Mouse (Mus musculus): ENCODE measurements around the gene Zfand5. TPM values are rescaled to one million over a fixed set of nuclear protein-coding genes. Genes with fewer than 3 reads are reported as not detected.
"Not testable (repeated sequence)": the region's sequence is repeated elsewhere in the genome, so short reads cannot be mapped to it uniquely, and the experiment has no call there.

The Zfand5 gene
- polyA plus RNA-seq, 1 experiment from 2014 or later, result 136 TPM

DNA sequence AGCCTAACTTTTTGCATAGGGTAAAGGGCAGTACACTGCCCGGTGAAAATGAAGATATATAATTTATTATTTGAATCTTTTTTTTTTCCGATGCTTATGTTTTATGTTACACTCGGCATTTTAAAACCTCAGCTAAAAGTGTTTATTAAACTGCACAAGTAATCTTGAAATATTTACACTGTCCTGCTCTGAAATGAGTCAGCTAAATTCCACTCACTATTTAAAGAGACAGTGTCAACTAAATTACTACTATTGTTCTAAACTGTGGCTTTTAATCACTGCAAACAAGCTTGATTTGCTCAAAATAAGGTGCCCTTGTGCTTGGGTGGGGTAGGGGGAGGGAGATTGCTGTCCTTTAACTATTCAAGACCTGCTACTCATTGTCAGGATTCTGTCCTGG lies 2.6 kb downstream of the Zfand5 start:
- H3K9ac ChIP-seq, result peak overlapping the region; percentile 54
- peak overlapping the region; percentile 94 for H3K4me3 ChIP-seq
- H3K27ac ChIP-seq, result no peak overlapping the region
- H3K36me3 ChIP-seq, result peaks cover 19% of the 10 kb centered on the region
- no peaks in the 10 kb centered on the region for H3K27me3 ChIP-seq
- H3K4me1 ChIP-seq, result peaks cover 8% of the 10 kb centered on the region
- WGBS, result 36% methylated on average over 3 of the region's 3 CpGs
- peak overlapping the region; percentile 78 for H3K4me2 ChIP-seq (replicated peaks)
- ATAC-seq (ENCODE audit: insufficient number of reproducible peaks, insufficient read depth, low FRiP score, low TSS enrichment), result no peak
- no peaks in the 10 kb centered on the region for H3K9me3 ChIP-seq

DNA sequence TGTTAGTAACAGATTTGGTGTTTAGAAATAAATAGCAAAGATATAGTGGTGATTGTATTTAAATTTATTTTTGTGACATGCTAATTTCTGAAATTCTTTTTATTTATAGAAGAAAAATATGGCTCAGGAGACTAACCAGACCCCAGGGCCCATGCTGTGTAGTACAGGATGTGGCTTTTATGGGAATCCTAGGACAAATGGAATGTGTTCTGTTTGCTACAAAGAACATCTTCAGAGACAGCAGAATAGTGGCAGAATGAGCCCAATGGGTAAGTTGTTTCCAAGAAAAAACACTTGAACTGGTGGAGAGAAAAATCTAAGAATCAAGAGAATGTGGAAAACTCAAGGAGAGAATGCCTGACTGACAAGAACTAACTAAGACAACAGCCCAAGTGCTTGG lies 4.2 kb downstream of the Zfand5 start:
- Histone ChIP-seq H3K4me2 (replicated peaks) (no peak overlapping the region), H3K36me3 (peaks cover 27% of the 10 kb centered on the region), H3K9me3 (no peaks in the 10 kb centered on the region), H3K9ac (no peak overlapping the region), H3K27me3 (no peaks in the 10 kb centered on the region), H3K27ac (no peak overlapping the region), H3K4me1 (peaks cover 5% of the 10 kb centered on the region), H3K4me3 (no peak overlapping the region)
- ATAC-seq (ENCODE audit: insufficient number of reproducible peaks, insufficient read depth, low FRiP score, low TSS enrichment), result no peak

DNA sequence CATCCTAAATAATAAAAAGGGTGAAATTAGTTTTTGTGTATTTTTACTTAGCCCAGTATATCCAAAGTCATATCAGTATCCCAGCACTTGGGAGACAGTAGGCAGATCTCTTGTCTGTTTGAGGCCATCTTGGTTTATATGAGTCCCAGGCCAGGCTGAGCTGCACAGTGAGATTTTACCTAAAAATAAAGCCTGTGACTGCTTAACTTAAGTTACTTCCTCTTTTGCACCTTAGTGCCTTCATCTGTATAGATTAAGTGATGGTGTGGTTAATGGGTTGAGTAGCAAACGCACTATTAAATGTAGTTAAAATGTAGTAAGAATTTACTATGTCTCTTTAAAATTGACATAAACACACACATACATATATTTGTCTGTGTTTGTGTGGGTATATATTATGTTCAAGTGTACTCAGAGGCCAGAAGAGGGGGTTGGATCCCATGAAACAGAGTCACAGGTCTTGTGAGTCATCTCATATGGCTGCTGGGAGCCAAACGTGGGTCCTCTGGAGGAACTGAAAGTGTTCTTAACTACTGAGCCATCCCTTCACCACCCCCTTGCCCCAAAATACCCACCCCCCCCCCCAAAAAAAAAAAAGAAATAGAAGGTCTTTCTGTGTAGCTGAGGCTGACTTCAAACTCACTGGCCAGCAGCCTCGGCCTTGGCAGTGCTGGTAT lies 14.5 kb downstream of the Zfand5 start:
- H3K36me3 ChIP-seq, result peaks cover 18% of the 10 kb centered on the region; the same call in 1 of the 2 replicates
- no peak overlapping the region for H3K4me3 ChIP-seq
- H3K4me1 ChIP-seq, result no peaks in the 10 kb centered on the region
- no peak for ATAC-seq (ENCODE audit: insufficient number of reproducible peaks, insufficient read depth, low FRiP score, low TSS enrichment)
- no peak overlapping the region for H3K4me2 ChIP-seq (replicated peaks)
- H3K9me3 ChIP-seq, result peaks cover 5% of the 10 kb centered on the region; the same call in 1 of the 2 replicates
- no peaks in the 10 kb centered on the region for H3K27me3 ChIP-seq
- 70% methylated on average over 3 of the region's 3 CpGs for WGBS
- H3K27ac ChIP-seq, result no peak overlapping the region
- no peak overlapping the region for H3K9ac ChIP-seq

DNA sequence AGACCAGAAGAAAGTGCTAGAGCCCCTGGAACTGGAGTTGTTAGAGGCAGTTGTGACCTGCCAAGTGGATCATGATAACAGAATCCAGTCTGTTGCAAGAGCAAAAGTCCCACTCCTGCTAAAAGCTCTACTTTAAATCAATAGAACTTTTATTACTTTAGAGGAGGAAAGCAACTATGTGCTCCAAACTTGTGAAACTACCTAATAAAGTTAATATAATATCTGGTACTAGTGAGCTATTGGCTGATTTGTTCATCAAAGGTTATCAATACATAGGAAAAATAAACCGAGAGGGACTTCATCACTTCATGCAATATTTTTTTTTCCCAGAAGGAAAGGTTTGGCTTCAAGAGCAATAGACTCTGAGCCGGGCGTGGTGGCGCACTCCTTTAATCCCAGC lies 25.3 kb downstream of the Zfand5 start:
- H3K4me3 ChIP-seq, result no peak overlapping the region
- ATAC-seq (ENCODE audit: insufficient number of reproducible peaks, insufficient read depth, low FRiP score, low TSS enrichment), result no peak

DNA sequence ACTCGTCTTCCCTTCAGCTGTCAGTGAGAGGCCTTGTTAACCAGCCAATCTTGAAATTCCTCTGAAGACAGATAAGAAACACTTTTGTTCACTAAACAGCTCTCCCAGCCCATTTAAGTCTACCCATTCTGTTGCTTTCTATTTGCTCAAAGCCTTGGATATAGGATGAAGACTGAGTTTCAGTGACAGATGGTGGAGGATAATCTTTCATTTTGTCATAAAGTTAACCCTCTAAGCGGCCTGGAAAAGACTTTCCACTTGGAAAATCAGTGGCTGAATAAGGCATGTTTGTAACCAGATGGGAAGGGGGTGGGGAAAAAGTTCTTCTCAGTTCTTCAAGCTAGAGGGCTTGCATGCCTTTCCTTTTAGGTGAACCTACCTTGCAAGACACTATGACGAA lies 29.7 kb downstream of the Zfand5 start:
- no peak overlapping the region for H3K4me3 ChIP-seq
- 61% methylated on average over 3 of the region's 3 CpGs for WGBS
- H3K27me3 ChIP-seq, result no peaks in the 10 kb centered on the region
- ATAC-seq (ENCODE audit: insufficient number of reproducible peaks, insufficient read depth, low FRiP score, low TSS enrichment), result no peak
- H3K9ac ChIP-seq, result no peak overlapping the region
- H3K4me1 ChIP-seq, result no peaks in the 10 kb centered on the region
- no peak overlapping the region for H3K4me2 ChIP-seq (replicated peaks)
- no peaks in the 10 kb centered on the region for H3K36me3 ChIP-seq
- H3K9me3 ChIP-seq, result no peaks in the 10 kb centered on the region
- H3K27ac ChIP-seq, result no peak overlapping the region

More for the DNA sequence above, 25.3 kb downstream of the Zfand5 start:
- no peak overlapping the region for H3K9ac ChIP-seq
- WGBS, result 95% methylated on average over 4 of the region's 4 CpGs
- no peaks in the 10 kb centered on the region for H3K4me1 ChIP-seq
- H3K27ac ChIP-seq, result no peak overlapping the region
- H3K4me2 ChIP-seq (replicated peaks), result no peak overlapping the region
- no peaks in the 10 kb centered on the region for H3K9me3 ChIP-seq
- H3K36me3 ChIP-seq, result no peaks in the 10 kb centered on the region
- no peaks in the 10 kb centered on the region for H3K27me3 ChIP-seq

DNA sequence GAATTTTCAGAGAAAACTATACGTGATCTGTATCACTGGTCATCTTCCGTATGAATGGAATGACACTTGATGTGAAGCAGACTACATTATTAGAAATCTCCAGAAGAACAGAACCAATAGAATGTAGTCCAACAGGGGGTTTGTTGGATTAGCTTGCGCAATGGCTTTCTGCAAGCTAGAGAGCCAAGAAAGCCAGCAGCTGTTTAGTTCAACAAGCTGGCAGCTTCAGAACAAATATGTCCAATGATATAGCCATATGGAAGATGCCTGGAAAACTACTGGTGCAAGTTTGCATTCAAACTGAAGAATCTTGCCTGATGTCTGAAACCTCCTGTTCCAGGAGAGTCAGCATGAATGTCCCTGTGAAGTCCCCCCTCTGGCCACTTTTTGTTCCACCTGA lies 35.7 kb downstream of the Zfand5 start:
- H3K4me3 ChIP-seq, result no peak overlapping the region
- no peak overlapping the region for H3K9ac ChIP-seq
- H3K9me3 ChIP-seq, result no peaks in the 10 kb centered on the region
- WGBS, result 91% methylated on average over 3 of the region's 3 CpGs
- no peaks in the 10 kb centered on the region for H3K36me3 ChIP-seq
- no peak overlapping the region for H3K27ac ChIP-seq
- no peaks in the 10 kb centered on the region for H3K4me1 ChIP-seq
- ATAC-seq (ENCODE audit: insufficient number of reproducible peaks, insufficient read depth, low FRiP score, low TSS enrichment), result no peak
- H3K27me3 ChIP-seq, result no peaks in the 10 kb centered on the region
- H3K4me2 ChIP-seq (replicated peaks), result no peak overlapping the region

DNA sequence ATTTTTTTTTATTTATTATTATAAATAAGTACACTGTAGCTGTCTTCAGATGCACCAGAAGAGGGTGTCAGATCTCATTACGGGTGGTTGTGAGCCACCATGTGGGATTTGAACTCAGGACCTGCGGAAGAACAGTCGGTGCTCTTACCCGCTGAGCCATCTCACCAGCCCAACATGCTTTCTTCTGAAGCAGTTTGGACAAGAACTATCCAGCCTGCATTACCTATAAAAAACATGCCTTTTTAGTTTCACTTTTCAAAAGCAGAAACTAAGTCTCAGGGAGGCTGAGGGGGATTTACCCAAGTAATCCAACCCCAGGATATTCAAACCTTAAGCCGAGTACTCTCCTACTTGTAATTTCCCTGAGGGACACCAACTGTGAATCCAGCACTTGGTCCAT lies 38.3 kb downstream of the Zfand5 start:
- not testable (repeated sequence) for H3K4me3 ChIP-seq; H3K4me1 ChIP-seq; H3K27me3 ChIP-seq; H3K36me3 ChIP-seq; H3K9me3 ChIP-seq; H3K4me2 ChIP-seq (replicated peaks); H3K27ac ChIP-seq; ATAC-seq (ENCODE audit: insufficient number of reproducible peaks, insufficient read depth, low FRiP score, low TSS enrichment); H3K9ac ChIP-seq
- WGBS, result 87% methylated on average over 5 of the region's 5 CpGs

DNA sequence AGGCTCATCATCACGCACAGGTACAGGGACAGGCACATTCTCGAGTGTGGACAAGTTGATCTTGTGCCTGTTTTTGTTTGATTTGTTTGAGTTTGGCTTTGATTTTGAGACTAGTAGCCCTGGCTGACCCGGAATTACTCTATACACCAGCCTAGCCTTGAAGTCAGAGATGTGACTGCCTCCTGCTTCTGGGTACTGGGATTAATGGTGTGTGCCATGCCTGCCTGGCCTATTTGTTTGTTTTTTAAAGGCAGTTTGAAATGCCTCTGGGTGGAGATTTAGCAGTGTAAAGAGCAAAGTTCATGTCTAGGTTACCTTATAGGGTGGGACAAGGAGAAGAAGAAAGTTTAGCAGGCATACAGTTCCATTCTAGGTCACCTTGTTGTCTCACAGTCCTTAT lies 43.6 kb downstream of the Zfand5 start:
- no peak overlapping the region for H3K27ac ChIP-seq
- no peak overlapping the region for H3K4me2 ChIP-seq (replicated peaks)
- no peaks in the 10 kb centered on the region for H3K4me1 ChIP-seq
- H3K36me3 ChIP-seq, result no peaks in the 10 kb centered on the region
- H3K9ac ChIP-seq, result no peak overlapping the region
- ATAC-seq (ENCODE audit: insufficient number of reproducible peaks, insufficient read depth, low FRiP score, low TSS enrichment), result no peak
- H3K27me3 ChIP-seq, result no peaks in the 10 kb centered on the region
- no peak overlapping the region for H3K4me3 ChIP-seq
- H3K9me3 ChIP-seq, result no peaks in the 10 kb centered on the region
- WGBS, result 79% methylated on average over 3 of the region's 3 CpGs

DNA sequence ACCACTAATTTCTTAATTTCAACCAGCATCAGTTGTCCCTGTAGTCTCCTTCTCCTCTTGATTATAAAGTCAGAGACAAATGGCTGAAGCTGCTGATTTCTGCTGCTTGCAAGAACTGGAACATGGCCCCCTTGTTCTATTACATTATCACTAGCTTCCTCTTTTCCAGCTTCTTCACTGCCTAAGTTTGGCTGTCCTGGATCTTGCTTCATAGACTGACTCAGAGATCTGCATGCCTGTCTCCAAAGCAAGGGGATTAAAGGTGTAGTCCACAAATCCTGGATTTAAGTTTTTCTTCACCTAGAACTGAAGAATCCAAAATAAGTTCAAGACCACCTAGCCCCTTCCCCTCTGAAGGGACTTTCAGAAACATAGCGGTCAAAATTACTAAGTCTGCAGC lies 47.5 kb downstream of the Zfand5 start:
- no peaks in the 10 kb centered on the region for H3K36me3 ChIP-seq
- no peak overlapping the region for H3K27ac ChIP-seq
- ATAC-seq (ENCODE audit: insufficient number of reproducible peaks, insufficient read depth, low FRiP score, low TSS enrichment), result no peak
- H3K4me1 ChIP-seq, result no peaks in the 10 kb centered on the region
- H3K4me3 ChIP-seq, result no peak overlapping the region
- no peak overlapping the region for H3K4me2 ChIP-seq (replicated peaks)
- no peaks in the 10 kb centered on the region for H3K27me3 ChIP-seq
- no peaks in the 10 kb centered on the region for H3K9me3 ChIP-seq
- WGBS, result 96% methylated on average over 1 of the region's 1 CpGs
- no peak overlapping the region for H3K9ac ChIP-seq

DNA sequence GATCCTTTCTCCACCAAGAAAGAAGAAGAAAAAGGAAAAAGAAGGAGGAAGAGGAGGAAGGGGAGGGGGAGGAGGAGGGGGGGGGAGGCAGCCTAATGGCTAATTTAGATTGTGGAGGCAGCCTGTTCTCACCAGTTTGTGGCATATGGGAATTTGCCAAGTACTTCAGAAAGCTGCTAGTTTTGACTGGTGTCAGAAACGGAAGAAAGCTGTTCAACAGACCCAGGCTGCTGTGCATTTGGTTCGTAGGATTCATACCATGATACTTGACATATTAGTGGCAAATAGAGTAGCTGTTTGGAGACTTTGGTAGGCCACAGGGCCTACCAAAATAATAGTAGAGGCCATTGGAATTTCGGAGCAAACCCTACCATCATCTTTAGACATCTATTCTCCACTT lies 53.3 kb downstream of the Zfand5 start:
- Histone ChIP-seq H3K4me3 (no peak overlapping the region), H3K4me1 (no peaks in the 10 kb centered on the region), H3K9ac (no peak overlapping the region), H3K27me3 (no peaks in the 10 kb centered on the region), H3K27ac (no peak overlapping the region), H3K9me3 (no peaks in the 10 kb centered on the region), H3K4me2 (replicated peaks) (no peak overlapping the region), H3K36me3 (no peaks in the 10 kb centered on the region)
- ATAC-seq (ENCODE audit: insufficient number of reproducible peaks, insufficient read depth, low FRiP score, low TSS enrichment), result no peak
- WGBS, result 88% methylated on average over 3 of the region's 3 CpGs

DNA sequence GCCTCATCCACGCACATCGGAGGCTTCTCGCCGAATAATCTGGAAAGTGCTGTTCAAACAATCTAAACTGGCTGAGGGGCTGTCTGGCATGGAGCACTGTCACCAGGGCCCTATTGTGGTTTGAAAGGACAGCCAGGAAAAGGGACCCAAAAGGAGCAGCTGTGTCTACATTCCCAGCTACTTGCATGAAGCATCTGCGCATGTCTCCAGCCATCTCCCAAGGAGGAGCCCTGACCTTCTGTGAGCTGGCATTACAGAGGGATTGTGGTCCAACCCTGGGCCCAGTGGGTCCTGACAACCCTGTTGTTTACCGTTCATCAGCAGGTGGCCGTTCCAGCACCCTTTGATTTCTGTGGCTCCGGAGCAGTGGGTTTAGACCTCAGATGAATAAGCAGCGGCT lies 56.9 kb downstream of the Zfand5 start:
- Histone ChIP-seq H3K9me3 (no peaks in the 10 kb centered on the region), H3K27me3 (no peaks in the 10 kb centered on the region), H3K9ac (no peak overlapping the region), H3K36me3 (no peaks in the 10 kb centered on the region), H3K4me1 (no peaks in the 10 kb centered on the region), H3K4me3 (no peak overlapping the region), H3K27ac (no peak overlapping the region), H3K4me2 (replicated peaks) (no peak overlapping the region)
- 86% methylated on average over 9 of the region's 9 CpGs for WGBS
- ATAC-seq (ENCODE audit: insufficient number of reproducible peaks, insufficient read depth, low FRiP score, low TSS enrichment), result no peak

DNA sequence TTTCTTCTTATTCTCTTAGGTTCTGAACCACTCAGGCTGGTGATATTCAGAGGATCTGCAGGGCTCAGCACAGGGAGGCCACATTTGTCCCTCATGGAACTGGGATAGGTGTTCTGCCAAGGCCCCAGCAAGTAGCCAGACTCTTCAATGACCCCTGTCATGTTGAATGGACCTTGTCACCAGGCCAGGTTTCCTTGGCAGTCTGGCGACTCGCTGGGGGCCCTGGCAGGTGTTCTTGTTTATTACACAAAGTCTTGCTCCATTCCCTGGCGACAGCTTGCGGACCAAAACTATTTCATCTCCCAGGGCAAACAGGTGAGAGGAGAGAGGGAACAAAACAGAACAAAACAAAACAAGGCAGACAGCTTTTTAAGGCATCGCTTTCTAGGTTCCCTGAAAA lies 57.7 kb downstream of the Zfand5 start:
- WGBS, result 71% methylated on average over 5 of the region's 5 CpGs
- Histone ChIP-seq H3K4me2 (replicated peaks) (no peak overlapping the region), H3K4me3 (no peak overlapping the region), H3K4me1 (no peaks in the 10 kb centered on the region), H3K27ac (no peak overlapping the region), H3K9me3 (no peaks in the 10 kb centered on the region), H3K36me3 (no peaks in the 10 kb centered on the region), H3K27me3 (no peaks in the 10 kb centered on the region), H3K9ac (no peak overlapping the region)
- ATAC-seq (ENCODE audit: insufficient number of reproducible peaks, insufficient read depth, low FRiP score, low TSS enrichment), result no peak

Measured in embryonic facial prominence, embryonic 12.5 days (tissue).